Mouse (Mus musculus) neural tube, embryonic 10.5 days (tissue): ENCODE results near the gene St3gal5.
"Not testable (repeated sequence)": the region's sequence is repeated elsewhere in the genome, so short reads cannot be mapped to it uniquely, and the experiment has no call there.

Experiments used
- DNase-seq: peaks from one replicate; pipeline ENCODE4 v3.0.0-alpha.2; 2017; ENCODE audit warnings: low spot score; ENCODE audit errors: extremely low spot score

St3gal5 gene

DNA sequence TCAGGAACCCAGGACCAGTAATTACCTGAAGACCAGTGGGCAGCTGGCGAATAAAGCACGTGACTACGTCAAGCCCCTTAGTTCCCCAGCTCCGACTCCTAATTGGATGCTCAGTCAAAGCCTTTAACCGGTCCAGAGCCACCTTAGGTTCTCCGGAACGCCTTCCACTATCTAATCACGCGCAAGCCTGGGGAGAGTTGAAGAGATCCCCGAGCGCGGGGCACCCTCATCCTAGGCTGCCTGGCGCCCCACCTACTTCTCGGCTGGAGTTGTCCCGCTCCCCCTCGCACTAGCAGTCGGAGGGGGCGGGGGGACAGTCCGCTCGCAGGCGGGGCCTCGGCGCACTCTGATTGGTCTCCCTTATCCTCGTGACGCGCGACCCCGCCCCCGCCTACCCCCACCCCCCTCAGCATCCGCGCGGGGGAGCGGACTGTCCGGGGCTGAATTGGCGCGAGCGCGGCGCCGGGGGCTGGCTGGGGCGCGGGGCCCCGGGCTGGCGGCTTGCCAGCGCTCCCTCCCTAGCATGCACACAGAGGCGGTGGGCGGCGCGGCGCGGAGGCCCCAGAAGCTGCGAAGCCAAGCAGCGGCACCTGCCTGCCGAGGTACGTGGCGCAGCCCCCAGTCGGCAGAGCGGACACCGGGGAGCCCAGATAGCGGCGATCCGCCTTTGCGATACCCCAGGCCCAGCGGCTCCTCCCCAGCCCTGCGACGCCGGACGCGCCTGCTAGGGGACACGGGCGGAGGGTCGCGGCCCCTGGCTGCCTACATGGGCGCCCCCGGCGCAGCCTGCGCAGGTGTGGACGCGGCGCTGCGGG lies at the start of gene St3gal5:
TSS of gene St3gal5 (plus strand) at position 412 of the 815 bp plus-strand sequence.
- DNase-seq = peak; percentile 96

- no peak for DNase-seq
Measured at GRCm38 (mm10) chr6:72048643-72049042, 48.7 kb upstream of the St3gal5 start.

DNA sequence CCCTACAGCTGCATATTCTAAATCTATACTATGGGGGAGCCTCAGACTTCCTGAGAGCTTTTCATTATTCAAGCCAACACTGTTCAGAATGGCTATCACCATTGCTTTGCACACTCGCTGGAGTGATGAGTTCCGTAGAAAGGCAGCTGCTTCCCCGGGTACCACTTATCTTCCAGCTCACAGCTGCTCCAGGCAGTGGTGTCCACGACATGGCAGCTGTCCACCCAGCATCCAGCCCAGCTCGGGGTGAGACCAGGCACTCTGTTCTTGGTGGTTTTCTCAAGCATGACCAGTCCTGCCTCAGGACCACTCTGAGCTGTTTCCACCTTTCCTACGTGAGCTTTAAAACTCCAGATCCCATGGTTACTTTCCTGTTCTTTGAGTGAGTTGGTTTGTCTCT lies 47.5 kb upstream of the St3gal5 start:
- no peak for DNase-seq

DNA sequence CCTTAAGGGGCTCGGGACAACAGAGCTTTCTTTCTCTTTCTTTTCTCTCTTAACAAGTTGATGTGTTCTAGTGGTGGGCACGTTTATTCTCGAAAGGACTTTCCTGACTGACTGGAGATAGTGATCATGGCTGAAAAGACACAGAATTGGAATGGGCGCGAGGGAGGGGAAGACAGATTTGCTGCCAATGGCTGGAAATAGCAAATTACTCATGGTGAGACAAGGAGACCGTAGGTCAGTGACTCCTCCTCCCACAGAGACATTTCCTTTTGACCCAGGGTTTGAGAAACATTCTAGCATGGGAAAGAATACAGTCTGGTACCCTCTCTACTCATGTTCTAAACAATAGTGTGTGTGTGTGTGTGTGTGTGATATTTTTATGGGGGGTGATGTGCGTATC lies 46.6 kb upstream of the St3gal5 start:
- DNase-seq = no peak

DNA sequence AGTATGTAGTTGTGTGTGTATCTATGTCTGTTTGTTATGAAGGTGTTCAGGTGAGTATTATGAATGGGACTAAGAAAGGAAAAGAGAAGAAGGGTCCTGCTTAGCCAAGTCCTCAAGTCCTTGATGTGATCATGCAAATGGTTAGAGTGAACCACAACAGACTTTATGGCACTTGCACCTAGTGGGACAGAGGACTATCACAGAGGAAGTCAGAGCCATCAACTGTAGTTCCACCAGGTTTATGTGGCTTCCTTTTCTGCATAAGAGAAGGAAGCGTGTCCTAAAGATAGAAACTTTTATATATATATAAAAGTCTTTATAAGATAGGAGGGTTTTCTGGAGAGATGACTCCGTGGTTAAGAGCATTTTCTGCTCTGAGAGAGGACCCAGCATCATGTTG lies 46.1 kb upstream of the St3gal5 start:
- no peak for DNase-seq

GRCm38 (mm10) chr6:72051757-72052156 lies 45.6 kb upstream of the St3gal5 start:
- no peak for DNase-seq

GRCm38 (mm10) chr6:72056548-72056947 lies 40.8 kb upstream of the St3gal5 start:
- DNase-seq = no peak

DNA sequence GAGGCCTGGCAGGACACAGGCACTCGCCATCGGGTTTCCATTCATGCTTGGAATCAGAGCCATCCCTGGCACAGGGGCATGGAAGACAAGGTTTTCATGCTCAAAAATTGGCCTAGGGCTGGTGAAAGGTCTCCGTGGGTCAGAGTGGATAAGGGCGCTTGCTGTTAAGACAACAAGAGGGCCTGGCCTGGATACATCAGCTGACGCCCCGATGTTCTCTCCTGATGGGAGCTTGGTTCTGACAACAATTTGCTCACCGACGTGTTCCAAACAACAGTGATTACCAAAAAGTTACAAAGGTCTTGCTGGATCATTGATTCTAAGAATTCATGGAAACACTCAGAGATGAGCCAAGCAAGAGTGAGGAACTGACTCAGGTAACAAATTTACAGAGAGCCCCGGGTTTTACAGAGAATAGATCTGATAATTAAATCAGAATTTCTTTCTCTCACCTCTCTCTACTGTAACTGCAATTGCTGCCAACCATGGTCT lies 38.9 kb upstream of the St3gal5 start:
- no peak for DNase-seq

DNA sequence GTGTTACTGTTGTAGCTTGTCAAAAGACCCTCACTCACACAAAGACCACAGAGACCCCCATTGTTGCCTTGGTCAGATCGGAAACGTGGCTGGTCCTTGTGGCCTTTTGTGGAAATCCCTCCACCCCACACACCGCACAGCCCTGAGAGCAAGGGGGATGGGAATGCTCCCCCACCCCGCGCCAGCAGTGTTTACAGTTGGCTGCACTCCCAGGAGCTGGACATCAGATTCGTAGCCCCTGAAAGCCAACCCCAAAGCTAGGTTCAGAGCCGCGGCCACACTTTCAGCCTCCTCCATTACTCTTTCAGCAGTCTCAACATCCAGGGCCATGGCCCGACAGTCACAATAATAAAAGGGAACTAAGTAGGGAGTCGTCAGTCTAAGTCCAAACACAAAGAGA lies 36.7 kb upstream of the St3gal5 start:
- DNase-seq = not testable (repeated sequence)

DNA sequence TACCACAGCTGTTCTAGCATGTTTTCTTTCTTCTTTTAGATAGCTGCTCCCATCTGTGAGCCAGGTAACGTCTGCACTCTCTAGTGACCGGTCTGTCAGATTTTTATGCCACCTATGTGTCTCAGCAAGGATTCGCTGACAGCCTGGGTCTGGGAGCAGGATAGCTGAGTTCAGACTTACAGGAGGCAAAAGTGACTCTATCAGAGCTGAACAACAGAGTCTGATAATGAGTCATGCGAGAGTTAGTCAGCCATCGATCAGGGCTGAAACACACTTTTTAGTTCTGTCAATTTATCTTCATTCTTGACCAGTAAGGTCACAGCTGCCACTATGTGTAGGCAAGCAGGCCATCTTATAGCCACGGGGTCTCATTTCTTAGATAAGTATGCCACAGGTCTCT lies 33.7 kb upstream of the St3gal5 start:
- DNase-seq = no peak

- no peak for DNase-seq
Measured at GRCm38 (mm10) chr6:72065988-72066387, 31.4 kb upstream of the St3gal5 start.

DNA sequence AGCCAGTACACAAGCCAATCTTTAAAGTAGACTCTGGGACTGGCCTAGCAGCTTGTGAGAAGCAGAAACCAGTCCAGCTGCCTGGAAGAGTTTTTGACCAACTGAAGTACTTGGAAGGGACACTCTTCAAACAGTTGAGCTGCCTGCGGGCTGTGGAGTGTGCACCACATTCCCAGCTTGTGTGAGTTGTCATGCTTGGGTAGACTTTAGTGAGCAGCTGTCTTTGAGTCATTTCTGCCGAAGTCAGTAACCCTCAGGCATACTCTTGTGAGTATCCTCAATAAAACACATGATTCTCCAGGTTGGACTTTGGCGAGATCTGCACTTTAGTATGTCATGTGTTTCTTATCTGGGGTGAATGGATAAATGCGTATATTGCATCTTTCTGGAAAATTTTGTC lies 29.0 kb upstream of the St3gal5 start:
- no peak for DNase-seq

DNA sequence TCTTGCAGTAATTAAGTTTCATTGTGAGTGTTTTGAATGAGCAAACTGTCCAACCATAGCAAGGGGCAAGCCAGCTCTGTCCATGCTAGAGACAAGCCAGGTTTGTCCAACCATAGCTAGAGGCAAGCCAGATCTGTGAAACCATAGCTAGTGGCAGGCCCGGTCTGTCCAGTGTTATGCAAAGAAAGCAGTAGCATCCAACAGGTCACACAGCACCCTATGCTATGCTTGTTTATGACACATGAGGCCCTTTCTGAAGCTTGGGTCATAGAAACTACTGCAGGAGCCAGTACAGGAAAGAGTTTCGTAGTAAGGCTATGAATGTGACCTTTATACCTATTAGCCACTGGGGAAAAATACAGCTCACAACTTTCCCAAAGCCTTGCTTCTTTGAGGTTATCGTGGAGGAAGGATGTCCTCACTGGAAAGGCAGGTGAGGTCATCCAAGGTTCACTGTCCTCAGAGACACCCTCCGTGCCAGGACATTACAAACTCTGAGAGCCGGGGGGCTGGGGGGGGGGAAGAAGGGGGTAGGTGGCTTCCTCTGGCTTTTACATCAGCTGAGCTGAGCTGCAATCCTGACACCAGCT lies 26.0 kb upstream of the St3gal5 start:
- no peak for DNase-seq

- no peak for DNase-seq
Measured at GRCm38 (mm10) chr6:72073781-72074180, 23.6 kb upstream of the St3gal5 start.

- no peak for DNase-seq
Measured at GRCm38 (mm10) chr6:72076512-72076911, 20.9 kb upstream of the St3gal5 start.

DNA sequence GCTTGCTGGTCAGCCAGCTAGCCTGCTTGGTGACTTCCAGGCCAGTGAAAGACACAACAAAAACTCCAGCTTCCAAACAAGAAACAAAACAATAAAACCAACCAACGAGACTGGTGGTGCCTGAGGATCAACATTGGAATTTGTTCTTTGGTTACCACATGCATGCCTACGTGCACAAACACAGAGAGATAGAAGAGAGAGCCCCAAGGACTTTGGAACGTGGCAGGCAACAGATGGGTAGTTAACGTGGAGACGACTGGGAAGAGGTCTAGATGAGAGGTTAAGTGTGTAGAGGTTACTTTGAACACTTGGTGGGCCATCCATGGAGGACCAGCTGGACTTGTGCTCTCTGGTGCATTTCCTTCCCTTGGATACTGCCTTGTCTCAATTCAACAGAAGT lies 19.2 kb upstream of the St3gal5 start:
- no peak for DNase-seq

DNA sequence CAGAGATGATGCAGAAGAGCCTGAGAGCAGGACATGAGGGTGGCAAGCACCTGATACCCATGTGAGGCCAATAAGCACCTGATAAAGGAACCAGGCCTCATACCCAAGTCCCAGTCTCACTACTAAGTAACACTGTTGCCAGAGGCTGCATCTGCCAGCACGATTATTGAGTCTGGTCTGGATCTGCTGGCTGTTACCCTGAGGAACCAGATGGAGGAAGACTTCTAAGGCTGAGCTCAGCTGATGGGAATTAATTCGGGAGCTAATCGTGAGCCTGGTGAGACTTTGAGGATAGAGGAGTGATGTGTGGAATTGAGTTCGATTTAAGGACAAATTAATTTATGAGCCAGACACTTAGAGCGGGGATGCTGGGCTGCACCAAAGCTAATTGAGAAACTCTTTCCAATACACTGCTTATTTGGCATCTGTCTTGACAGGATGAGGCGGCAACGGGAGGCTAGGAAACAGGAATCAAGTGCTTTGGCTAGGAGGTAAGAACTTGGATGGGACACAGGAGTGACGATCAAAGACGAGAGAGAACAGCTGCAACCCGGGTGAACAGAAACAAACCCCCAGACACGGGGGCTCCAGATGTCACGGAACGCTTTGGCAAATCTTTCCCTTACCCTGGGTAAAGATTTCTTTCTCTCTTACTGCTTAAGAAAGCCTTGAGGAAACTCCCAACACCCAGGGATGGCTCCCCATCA lies 15.9 kb upstream of the St3gal5 start:
- no peak for DNase-seq

DNA sequence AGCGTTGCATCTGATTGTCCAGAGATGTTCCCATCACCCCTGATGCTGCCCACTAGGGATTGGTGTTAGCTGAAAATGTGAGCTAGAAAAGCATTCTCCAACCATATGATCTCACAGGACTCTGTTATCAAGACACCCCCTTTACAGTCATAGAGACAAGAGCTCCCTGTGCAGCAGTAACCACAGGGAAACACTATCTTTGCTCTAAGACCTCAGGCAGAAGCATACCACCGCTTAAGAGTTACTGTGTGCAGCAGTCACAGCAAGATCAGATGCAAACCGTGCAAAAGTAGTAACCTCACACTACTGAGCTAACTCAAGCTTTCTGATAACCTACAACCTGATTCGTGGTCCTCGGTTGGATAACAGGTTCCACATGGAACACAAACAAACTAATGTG lies 10.0 kb upstream of the St3gal5 start:
- no peak for DNase-seq

DNA sequence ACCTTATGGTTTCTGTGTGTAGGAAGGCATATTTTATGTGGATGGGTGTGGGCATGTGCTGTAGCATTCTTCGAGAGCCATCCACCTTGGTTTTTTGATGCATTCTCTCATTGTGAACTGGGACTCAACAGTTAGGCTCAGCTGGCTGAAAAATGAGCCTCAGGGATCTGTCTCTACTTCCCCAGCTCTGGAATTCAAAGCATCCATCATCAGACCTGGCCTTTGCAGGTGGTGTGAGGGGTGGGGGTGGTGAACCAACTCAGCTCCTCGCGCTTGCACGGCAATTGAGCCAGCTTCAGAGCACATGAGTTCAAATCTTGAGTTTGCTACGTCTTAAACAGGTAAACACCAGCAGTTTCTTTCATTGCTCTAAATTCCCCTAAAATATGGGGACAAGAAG lies 7.5 kb upstream of the St3gal5 start:
- DNase-seq = no peak

DNA sequence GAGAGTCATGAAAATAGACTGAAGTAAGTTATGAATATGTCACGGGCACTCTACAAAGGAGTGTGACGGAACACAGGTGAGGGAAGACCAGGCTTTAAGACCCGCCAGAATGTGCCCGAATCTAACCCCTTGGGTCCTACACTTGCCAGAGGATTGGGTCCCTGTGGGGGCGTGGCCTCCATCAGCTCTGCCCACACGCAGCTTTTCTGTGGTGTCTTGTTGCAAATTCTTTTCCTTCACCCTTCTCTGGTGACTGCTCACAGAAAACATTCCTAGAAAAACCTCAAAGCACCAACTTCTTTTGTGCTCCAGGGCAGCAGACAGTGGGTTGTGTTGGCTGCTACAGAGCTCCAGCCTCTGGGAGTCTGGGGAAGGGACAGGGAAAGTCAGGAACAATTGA lies 6.4 kb upstream of the St3gal5 start:
- DNase-seq = no peak

DNA sequence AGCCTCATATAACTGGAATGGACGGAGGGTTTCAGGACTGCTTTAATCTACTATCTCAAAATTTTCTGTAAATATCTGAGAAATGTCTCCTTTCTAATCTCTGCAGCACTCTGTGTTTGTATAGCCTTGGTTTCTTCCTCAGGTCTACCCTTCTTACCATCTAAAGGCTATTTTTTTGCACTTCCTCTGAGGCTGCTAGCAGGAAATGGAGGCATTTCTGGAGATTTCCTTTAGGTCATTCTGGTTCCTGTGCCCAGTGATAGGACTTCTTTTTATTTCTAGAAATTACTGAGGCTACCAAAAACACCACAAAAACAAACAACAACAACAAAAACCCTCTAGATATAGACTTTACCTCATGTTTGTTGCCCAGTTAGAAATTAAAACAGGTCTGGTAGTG lies 4.3 kb upstream of the St3gal5 start:
- no peak for DNase-seq

DNA sequence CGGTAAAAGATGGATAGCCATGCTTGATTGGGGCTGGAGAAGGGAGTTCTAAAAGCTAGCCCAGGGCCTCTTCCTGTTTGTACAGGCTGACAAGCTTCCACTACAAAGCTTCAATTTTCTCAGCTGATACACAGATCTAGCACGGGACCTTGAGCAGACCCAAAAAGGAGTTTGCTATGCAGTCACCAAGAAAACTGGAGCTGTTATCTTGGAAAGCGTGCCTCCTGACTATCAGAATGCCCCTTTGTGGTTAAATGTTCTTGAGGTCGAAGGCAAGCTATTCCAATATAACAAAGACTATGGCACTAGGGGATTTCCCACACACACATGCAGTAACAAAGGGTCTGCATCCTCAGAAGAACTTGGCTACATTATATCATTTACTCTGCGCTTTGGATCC lies 1.2 kb upstream of the St3gal5 start:
- no peak for DNase-seq
